In the genomic region with DNA sequence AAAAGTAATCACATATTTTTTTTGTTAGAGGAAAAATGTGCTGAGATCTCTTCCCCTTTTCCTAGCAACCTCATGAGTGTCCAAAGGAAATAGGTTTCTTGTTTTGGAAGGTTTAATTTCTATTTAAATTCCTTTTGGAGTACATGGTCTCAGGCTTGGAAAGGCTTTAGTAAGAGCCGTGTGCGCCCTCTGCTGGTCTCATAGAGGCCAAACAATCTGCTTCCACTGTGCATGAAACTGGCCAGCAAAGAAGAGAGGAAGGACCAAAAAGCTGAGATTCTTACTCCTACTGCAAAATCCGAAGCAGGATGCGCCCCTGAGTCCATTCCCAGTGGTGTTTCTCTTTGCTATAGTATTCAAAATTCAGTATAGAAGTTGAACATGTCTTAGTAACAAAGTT, we compare ENCODE assay signal across 9 mouse cellular contexts. TPM values are rescaled to one million over a fixed set of nuclear protein-coding genes. Genes with fewer than 3 reads are reported as not detected.
DNase-seq lines count a peak whose midpoint lies in the region; ATAC-seq lines count a peak whose summit lies in the region.
"Had no signal": no experiment of that assay in that cellular context is flagged by ENCODE, and none has a peak within 500 bp of the region (broad histone marks: within the 10 kb centered on the region; RNA-seq: fewer than 3 reads in every experiment).

No protein-coding gene starts in this region.

- no peaks in the 10 kb centered on the region for H3K4me1 ChIP-seq in hindbrain, embryonic 14.5 days (replicated peaks; ENCODE audit: control insufficient read depth, insufficient read depth, low read length)
- H3K4me1 ChIP-seq in hindbrain, embryonic 16.5 days (ENCODE audit: control insufficient read depth, insufficient read depth, low read depth, low read length): no peaks in the 10 kb centered on the region

- no peak overlapping the region for H3K4me2 ChIP-seq in hindbrain, embryonic 14.5 days (replicated peaks)
- H3K4me2 ChIP-seq in hindbrain, embryonic 16.5 days (ENCODE audit: low read length): no peak overlapping the region

- no peaks in the 10 kb centered on the region for H3K27me3 ChIP-seq in hindbrain, embryonic 14.5 days (ENCODE audit: control insufficient read depth, insufficient read depth, low read length)
- no peaks in the 10 kb centered on the region for H3K27me3 ChIP-seq in hindbrain, embryonic 16.5 days (replicated peaks; ENCODE audit: control insufficient read depth, insufficient read depth, low read length)

- peak; percentile 84 for DNase-seq in hindbrain, embryonic 14.5 days (ENCODE audit: low spot score)
- peak; percentile 19 for DNase-seq in Muller cell, postnatal 12 days (ENCODE audit: inconsistent ontology term)
- DNase-seq in cerebellum, postnatal 14 days: peak; percentile 71 to 80
- peak; percentile 61 to 68 for DNase-seq in heart, postnatal 36 days
- peak; percentile 61 to 69 for DNase-seq in left cerebral cortex, postnatal 25 days (ENCODE audit: low spot score in 2 of 2)
- peak; percentile 13 for DNase-seq in ovary, postnatal 10 days (ENCODE audit: low spot score)
- peak; percentile 5 to 56 for DNase-seq in thymus, postnatal 10 days (ENCODE audit: low spot score in 2 of 2)

- no peaks in the 10 kb centered on the region for H3K36me3 ChIP-seq in hindbrain, embryonic 14.5 days (replicated peaks; ENCODE audit: control insufficient read depth, insufficient read depth)
- H3K36me3 ChIP-seq in hindbrain, embryonic 16.5 days (ENCODE audit: control insufficient read depth, insufficient read depth, low read length): no peaks in the 10 kb centered on the region

- 14% methylated on average over 4 of the region's 4 CpGs for WGBS in hindbrain, embryonic 14.5 days
- 13% methylated on average over 4 of the region's 4 CpGs for WGBS in hindbrain, embryonic 16.5 days

- H3K9me3 ChIP-seq in hindbrain, embryonic 14.5 days (ENCODE audit: control insufficient read depth, low read length): 0 out of 2 replicates have a peak, but pooled peaks cover 4% of the 10 kb centered on the region
- no peaks in the 10 kb centered on the region for H3K9me3 ChIP-seq in hindbrain, embryonic 16.5 days (ENCODE audit: control insufficient read depth, low read length)

- no peak for ATAC-seq in hindbrain, embryonic 14.5 days (ENCODE audit: low FRiP score)
- no peak for ATAC-seq in hindbrain, embryonic 16.5 days

- no peak overlapping the region for H3K9ac ChIP-seq in hindbrain, embryonic 14.5 days
- no peak overlapping the region for H3K9ac ChIP-seq in hindbrain, embryonic 16.5 days (ENCODE audit: low read depth, low read length)

- no peak overlapping the region for H3K4me3 ChIP-seq in hindbrain, embryonic 14.5 days (replicated peaks; ENCODE audit: low read length)
- H3K4me3 ChIP-seq in hindbrain, embryonic 16.5 days (ENCODE audit: low read length): no peak overlapping the region
- H3K4me3 ChIP-seq: erythroblast, embryonic 14.5 days had no signal

- intact Hi-C loops in heart, postnatal 36 days (cut with DNase I): loop anchor here (1.0 to 2.0 kb wide), 3 partner anchors 32 to 320 kb away; no protein-coding TSS in a partner anchor
- intact Hi-C loops in left cerebral cortex, postnatal 25 days (cut with DNase I): loop anchor here (1.0 to 10.0 kb wide), 2 partner anchors 142 to 320 kb away; no protein-coding TSS in a partner anchor

- no peak overlapping the region for H3K27ac ChIP-seq in hindbrain, embryonic 14.5 days
- no peak overlapping the region for H3K27ac ChIP-seq in hindbrain, embryonic 16.5 days (ENCODE audit: low read depth, low read length)

RNA-seq across cellular contexts. Expression of gene Nnmt, which starts 18.6 kb away (rescaled TPM):
- 0.51 and 0.87 TPM in 2 replicates for polyA plus RNA-seq in hindbrain, embryonic 14.5 days (2014; fragmentation: Nextera tagmentation; extraction: Ambion mirVana)
- polyA plus RNA-seq in hindbrain, embryonic 16.5 days (2015; fragmentation: Nextera tagmentation; extraction: Ambion mirVana): 1.9 and 2.6 TPM in 2 replicates
- 1 to 10 TPM; 4.2 to 4.6 TPM for total RNA-seq in heart, postnatal 36 days (2021)
- 1 to 10 TPM; 1.1 to 1.2 TPM for total RNA-seq in left cerebral cortex, postnatal 25 days (2021)
- polyA plus RNA-seq: erythroblast, embryonic 14.5 days had no signal

Comparison
In these comparisons a context has a peak if more than half of its experiments do, and no peak if none do; other contexts are left out.
1. DNase-seq: peak in every context shown above with its lines; median percentile 84 in hindbrain, embryonic 14.5 days; 76 in cerebellum, postnatal 14 days; 65 in left cerebral cortex, postnatal 25 days; 64 in heart, postnatal 36 days; 30 in thymus, postnatal 10 days; 19 in Muller cell, postnatal 12 days; 13 in ovary, postnatal 10 days.